Mouse (Mus musculus) liver, embryonic 16.5 days (tissue): Measurements from ENCODE around the gene Bckdhb. TPM values are rescaled to one million over a fixed set of nuclear protein-coding genes. Genes with fewer than 3 reads are reported as not detected.
A peak's percentile ranks its signal among the peaks of the same experiment; 100 is the strongest.

Experiments
- ATAC-seq: fragments of 200-750 bp; cut with Nextera tagmentation; 2 replicates; pipeline ENCODE4 v1.8.0; 2017; ENCODE audit warnings: low read depth, mild to moderate bottlenecking, moderate number of reproducible peaks, moderate library complexity
- H3K27ac ChIP-seq: fragments of 300-500 bp; sonication (generic); 2 replicates; pipeline ENCODE4 v1.5.1; 2014; ENCODE audit warnings: mild to moderate bottlenecking, low read length
- H3K27me3 ChIP-seq: fragments of 300-500 bp; sonication (generic); 2 replicates; pipeline ENCODE4 v1.6.1; 2014; ENCODE audit warnings: low read depth, low read length, mixed read lengths; ENCODE audit not compliant: control insufficient read depth, insufficient read depth
- H3K36me3 ChIP-seq: fragments of 300-500 bp; sonication (generic); 2 replicates; pipeline ENCODE4 v1.6.1; 2014; ENCODE audit warnings: mild to moderate bottlenecking; ENCODE audit not compliant: control insufficient read depth, insufficient read depth
- H3K4me1 ChIP-seq: fragments of 300-500 bp; sonication (generic); 2 replicates; pipeline ENCODE4 v1.6.1; 2014; ENCODE audit warnings: low read depth, low read length, mixed read lengths; ENCODE audit not compliant: control insufficient read depth
- H3K4me2 ChIP-seq: fragments of 300-500 bp; sonication (generic); 2 replicates; pipeline ENCODE4 v1.6.1; 2014; ENCODE audit warnings: low read depth, low read length, mixed read lengths
- H3K4me3 ChIP-seq: fragments of 300-500 bp; sonication (generic); 2 replicates; pipeline ENCODE4 v1.5.1; 2014; ENCODE audit warnings: low read depth, mild to moderate bottlenecking, low read length
- H3K9ac ChIP-seq: fragments of 300-500 bp; sonication (generic); 2 replicates; pipeline ENCODE4 v1.6.1; 2014; ENCODE audit warnings: low read depth, low read length
- H3K9me3 ChIP-seq: fragments of 300-500 bp; sonication (generic); replicated peaks from 2 replicates; pipeline ENCODE4 v1.6.1; 2016; ENCODE audit warnings: low read length; ENCODE audit not compliant: control insufficient read depth
- WGBS: fragments of 180-500 bp; shearing (Covaris S2); extraction: QIAGEN DNeasy Blood & Tissue Kit; methylation state at CpG from one replicate; pipeline ENCODE4 v1.1.7; 2014; ENCODE audit not compliant: insufficient replicate concordance; 5-methylcytosine and 5-hydroxymethylcytosine counted together
- polyA plus RNA-seq: library from polyadenylated mRNA; unstranded; fragments of >200 nt; fragmentation: Nextera tagmentation; extraction: Ambion mirVana; gene quantifications from 2 replicates; pipeline ENCODE4 v1.2.1, GENCODE M21; 2015

The Bckdhb gene
- polyA plus RNA-seq, 1 experiment from 2014 or later: 43.3 TPM

DNA sequence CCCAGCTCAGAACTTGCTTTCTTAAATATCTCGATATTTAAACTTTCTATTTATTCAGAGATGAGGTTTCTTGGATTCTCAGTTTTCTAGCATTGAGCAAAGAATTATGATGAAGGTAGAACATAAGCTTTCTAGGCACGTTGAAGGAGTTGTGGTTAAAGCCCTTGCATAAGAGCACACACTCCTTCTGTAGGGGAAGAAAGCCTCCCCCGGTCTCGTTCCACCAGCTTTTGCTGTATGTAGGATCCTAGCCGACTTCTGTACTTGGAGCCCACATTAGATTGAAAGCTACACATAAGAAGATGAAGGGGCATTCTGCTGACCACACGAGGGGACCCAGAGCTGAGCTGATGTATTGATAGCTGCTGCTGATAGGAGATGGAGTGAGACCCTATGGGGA is 106.5 kb downstream of the Bckdhb start:
- Histone ChIP-seq H3K4me2 (no peak overlapping the region), H3K27me3 (no peaks in the 10 kb centered on the region), H3K9ac (no peak overlapping the region), H3K4me1 (no peaks in the 10 kb centered on the region), H3K4me3 (no peak overlapping the region), H3K27ac (no peak overlapping the region), H3K36me3 (no peaks in the 10 kb centered on the region), H3K9me3 (no peaks in the 10 kb centered on the region)
- 60% methylated on average over 6 of the region's 6 CpGs for WGBS
- no peak for ATAC-seq

DNA sequence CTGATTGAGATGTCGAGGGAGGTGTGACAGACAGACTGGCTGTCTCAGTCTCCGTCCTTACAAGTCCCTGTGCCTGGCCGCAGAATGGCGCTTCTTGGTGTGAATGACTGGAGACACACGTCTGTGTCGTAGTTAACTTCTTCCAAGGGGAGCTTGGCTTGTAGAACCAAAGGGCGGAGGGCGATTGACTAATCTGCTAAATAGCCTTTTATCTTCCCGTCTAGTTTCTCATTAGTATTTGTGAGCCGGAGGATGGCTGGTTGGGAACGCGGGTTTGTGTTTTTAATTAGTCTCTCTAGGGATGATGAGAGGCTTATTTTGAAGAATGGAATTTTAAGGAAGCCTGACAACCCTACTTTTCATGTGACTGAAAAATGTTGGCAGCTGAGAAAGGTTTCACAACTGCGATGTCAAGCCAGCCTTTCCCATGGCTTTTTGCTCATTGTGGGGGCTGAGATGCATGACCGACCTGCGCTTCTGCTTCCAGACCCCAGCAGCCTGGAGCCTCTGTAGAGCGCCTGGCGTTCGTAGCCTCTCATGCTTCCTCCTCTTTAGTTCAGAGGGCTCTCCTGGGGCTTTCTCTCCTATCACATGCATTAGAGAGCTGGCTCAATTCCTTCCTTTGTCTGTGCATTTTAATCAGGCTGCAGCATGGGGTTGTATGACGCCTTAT is 107.9 kb downstream of the Bckdhb start:
- 65% methylated on average over 19 of the region's 19 CpGs for WGBS
- Histone ChIP-seq H3K36me3 (no peaks in the 10 kb centered on the region), H3K4me1 (no peaks in the 10 kb centered on the region), H3K27me3 (no peaks in the 10 kb centered on the region), H3K4me2 (no peak overlapping the region), H3K4me3 (no peak overlapping the region), H3K9ac (no peak overlapping the region), H3K27ac (no peak overlapping the region), H3K9me3 (no peaks in the 10 kb centered on the region)
- no peak for ATAC-seq

DNA sequence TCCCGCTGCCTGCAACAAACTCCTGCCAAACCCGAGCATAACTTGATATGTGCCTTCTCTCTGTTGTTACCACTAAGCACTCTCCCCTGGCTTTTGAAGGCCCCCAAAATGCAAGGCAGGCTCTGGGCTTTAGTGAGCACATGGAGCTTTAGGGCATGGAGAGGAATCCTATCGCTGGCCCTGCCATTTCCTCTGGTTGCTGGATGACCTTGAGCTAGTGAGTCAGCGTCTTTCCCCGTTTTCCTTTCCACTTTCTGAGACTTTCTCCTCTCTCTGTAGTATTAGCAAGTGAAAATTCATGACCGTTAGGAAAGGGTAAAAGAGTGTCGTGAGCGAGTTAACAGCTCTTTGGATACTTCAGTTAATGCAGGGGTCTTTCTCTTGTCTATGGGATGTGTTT is 111.1 kb downstream of the Bckdhb start:
- Histone ChIP-seq H3K4me2 (no peak overlapping the region), H3K4me1 (no peaks in the 10 kb centered on the region), H3K9me3 (no peaks in the 10 kb centered on the region), H3K36me3 (no peaks in the 10 kb centered on the region), H3K27me3 (no peaks in the 10 kb centered on the region), H3K27ac (no peak overlapping the region), H3K9ac (no peak overlapping the region), H3K4me3 (no peak overlapping the region)
- WGBS: 69% methylated on average over 8 of the region's 8 CpGs
- no peak for ATAC-seq

DNA sequence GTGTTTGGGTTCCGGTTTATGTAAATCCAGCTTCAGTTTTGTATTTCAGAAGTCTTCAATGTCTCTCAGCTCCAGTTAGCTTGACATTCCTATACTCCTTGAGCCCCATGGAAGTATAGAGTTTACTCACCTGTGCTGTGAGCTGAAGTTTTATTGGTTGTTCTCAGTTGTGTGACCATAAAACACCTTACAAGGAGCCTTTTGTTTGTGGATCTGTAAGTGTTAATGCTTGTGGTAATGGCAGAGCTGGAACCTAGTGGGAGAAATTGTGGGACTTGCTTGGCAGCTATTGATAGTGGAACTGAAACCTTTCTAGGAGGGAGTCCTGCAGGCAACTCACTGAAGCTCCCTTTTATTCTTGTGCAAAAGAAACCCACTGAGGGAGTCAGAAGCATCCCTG is 112.3 kb downstream of the Bckdhb start:
- Histone ChIP-seq H3K9me3 (no peaks in the 10 kb centered on the region), H3K27me3 (no peaks in the 10 kb centered on the region), H3K27ac (no peak overlapping the region), H3K4me2 (no peak overlapping the region), H3K4me1 (no peaks in the 10 kb centered on the region), H3K9ac (no peak overlapping the region), H3K4me3 (no peak overlapping the region), H3K36me3 (no peaks in the 10 kb centered on the region)
- WGBS: 67% methylated on average over 1 of the region's 1 CpGs
- no peak for ATAC-seq

DNA sequence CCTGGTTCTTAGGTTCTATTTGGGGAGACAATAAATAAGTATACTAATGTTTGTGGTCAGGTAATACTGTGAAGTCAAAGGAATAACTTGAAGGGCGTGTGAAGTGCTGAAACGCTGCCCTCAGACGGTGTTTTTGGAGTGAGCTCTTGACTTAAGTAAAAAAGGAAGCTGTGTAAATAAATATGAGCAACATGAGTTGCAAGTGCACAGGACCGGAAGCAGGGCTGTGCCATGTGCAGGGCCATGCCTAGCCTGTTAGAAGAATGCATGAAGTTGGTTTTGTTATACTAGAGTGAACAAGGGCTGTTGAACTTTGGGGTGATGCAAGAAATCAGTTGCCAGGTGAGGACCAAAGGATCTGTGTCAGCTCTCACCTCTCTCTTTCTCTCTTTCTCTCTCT is 114.0 kb downstream of the Bckdhb start:
- H3K4me2 ChIP-seq: no peak overlapping the region
- ATAC-seq: no peak
- H3K36me3 ChIP-seq: no peaks in the 10 kb centered on the region
- WGBS: 62% methylated on average over 4 of the region's 4 CpGs
- H3K27ac ChIP-seq: no peak overlapping the region
- no peaks in the 10 kb centered on the region; the same call in 1 of the 2 replicates for H3K4me1 ChIP-seq
- H3K9ac ChIP-seq: no peak overlapping the region
- no peaks in the 10 kb centered on the region for H3K27me3 ChIP-seq
- H3K4me3 ChIP-seq: no peak overlapping the region
- H3K9me3 ChIP-seq: no peaks in the 10 kb centered on the region

DNA sequence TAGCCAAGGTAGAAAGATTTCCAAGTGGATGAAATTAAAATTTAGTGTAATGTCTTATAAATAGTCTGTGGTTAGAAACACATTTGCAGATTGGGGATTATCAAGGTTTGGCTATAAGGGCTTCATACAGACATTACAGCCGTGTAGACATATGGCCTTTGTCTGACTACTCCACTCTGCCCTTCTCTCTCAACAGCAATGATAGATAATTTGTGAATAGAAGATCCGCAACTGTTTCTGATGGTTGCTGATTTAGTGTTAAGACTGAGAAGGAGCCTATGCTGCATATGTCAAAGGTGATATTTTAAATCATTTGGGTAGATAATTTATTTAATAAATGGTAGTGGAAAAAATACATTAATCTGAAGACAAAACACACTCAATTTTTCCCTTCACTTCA is 115.4 kb downstream of the Bckdhb start:
- WGBS: 64% methylated on average over 2 of the region's 2 CpGs
- H3K9ac ChIP-seq: no peak overlapping the region
- no peaks in the 10 kb centered on the region for H3K36me3 ChIP-seq
- H3K4me1 ChIP-seq: no peaks in the 10 kb centered on the region; the same call in 1 of the 2 replicates
- no peaks in the 10 kb centered on the region for H3K9me3 ChIP-seq
- ATAC-seq: no peak
- H3K27ac ChIP-seq: no peak overlapping the region
- H3K4me3 ChIP-seq: no peak overlapping the region
- no peaks in the 10 kb centered on the region for H3K27me3 ChIP-seq
- no peak overlapping the region for H3K4me2 ChIP-seq

DNA sequence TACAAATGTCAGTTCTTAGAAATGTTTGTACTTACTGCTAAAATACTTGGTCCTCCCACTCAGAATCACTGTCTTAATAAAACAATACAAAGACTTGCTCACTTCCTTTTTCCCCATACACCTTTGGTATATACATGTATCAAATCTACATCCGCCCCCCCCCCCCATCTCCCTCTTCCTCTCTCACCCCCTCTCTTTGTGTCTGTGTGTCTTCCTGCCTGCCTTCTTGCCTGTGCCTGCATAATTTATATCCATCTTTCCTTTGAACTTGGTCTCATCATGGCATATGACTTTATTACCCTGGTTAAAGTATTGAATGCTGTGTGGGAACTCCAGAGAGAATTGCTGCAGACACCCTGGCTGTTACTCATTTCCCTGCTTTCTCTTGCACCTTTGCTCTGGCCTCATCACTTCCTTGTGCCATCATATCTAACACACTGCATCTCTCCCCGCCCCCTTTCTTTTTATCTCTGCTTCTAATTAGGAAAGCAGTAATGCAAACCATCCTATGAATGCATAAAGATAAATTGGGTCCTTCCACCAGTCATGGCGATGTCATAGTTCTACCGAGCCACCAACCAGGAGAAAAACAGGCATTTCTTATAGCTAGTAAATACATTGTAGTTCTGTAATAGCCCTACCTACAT is 116.8 kb downstream of the Bckdhb start:
- Histone ChIP-seq H3K9me3 (no peaks in the 10 kb centered on the region), H3K9ac (no peak overlapping the region), H3K4me3 (no peak overlapping the region), H3K4me2 (no peak overlapping the region), H3K27me3 (no peaks in the 10 kb centered on the region), H3K4me1 (no peaks in the 10 kb centered on the region; the same call in 1 of the 2 replicates), H3K36me3 (no peaks in the 10 kb centered on the region), H3K27ac (no peak overlapping the region)
- 58% methylated on average over 4 of the region's 4 CpGs for WGBS
- no peak for ATAC-seq

DNA sequence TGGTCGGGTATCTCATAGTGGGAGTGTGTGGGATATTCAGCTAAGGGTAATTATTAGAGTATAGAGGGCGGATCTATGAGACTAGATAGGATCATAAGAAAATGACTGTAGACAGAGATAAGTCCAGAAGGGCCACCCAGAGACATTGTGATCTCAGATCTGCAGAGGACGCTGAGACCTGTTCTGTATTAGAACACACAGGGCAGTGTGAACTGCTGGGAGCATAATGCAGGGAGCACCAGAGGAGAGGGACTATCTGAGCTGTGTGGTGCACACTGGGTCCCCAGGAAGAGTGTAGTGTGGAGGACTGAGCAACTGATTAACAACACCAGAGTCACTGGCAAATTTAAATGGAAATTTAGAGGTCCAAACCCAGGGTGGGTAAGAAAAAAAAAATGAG is 117.6 kb downstream of the Bckdhb start:
- Histone ChIP-seq H3K4me2 (no peak overlapping the region), H3K9ac (no peak overlapping the region), H3K9me3 (no peaks in the 10 kb centered on the region), H3K27ac (no peak overlapping the region), H3K27me3 (no peaks in the 10 kb centered on the region), H3K4me3 (no peak overlapping the region), H3K4me1 (no peaks in the 10 kb centered on the region; the same call in 1 of the 2 replicates), H3K36me3 (no peaks in the 10 kb centered on the region)
- WGBS: 41% methylated on average over 3 of the region's 3 CpGs
- 0 out of 2 replicates have a peak, but pooled peaks have one; percentile 27 for ATAC-seq

DNA sequence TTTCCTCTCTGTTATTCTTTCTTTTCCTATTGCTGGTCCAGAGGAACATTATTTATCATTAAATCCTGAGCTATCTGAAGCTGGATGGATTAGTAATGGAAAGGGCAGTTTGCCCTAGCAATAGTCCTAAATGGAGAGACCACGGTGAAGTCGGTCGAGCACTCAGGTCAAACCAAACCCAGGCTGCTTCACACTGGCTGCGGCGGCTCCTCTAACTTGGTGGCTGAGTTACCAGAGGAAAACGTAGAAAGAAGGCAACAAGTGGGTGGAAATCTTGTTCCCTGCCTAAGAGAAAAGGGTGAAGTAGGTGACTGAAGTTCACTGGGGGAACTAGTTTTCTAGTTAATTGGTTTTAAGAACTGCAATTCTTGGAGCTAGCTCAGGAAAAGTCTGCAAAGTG is 119.2 kb downstream of the Bckdhb start:
- Histone ChIP-seq H3K4me1 (no peaks in the 10 kb centered on the region; the same call in 1 of the 2 replicates), H3K36me3 (no peaks in the 10 kb centered on the region), H3K9me3 (no peaks in the 10 kb centered on the region), H3K27ac (no peak overlapping the region), H3K9ac (no peak overlapping the region), H3K4me3 (no peak overlapping the region), H3K27me3 (no peaks in the 10 kb centered on the region), H3K4me2 (no peak overlapping the region)
- WGBS: 76% methylated on average over 6 of the region's 6 CpGs
- ATAC-seq: no peak
